14 mouse cellular contexts compared by ENCODE assay signal in genomic region chr6:31586127-31586526, GRCm38 (mm10).
"Had no signal": no experiment of that assay in that cellular context is flagged by ENCODE, and none has a peak within 500 bp of the region (broad histone marks: within the 10 kb centered on the region; RNA-seq: fewer than 3 reads in every experiment).

No protein-coding gene starts in this region.

- H3K36me3 ChIP-seq: limb, embryonic 15.5 days; midbrain, embryonic 12.5 days; neural tube, embryonic 13.5 days had no signal

- DNase-seq: kidney, adult 11 months; kidney, postnatal 10 days; kidney, postnatal 4 days; lung, embryonic 14.5 days; lung, postnatal 10 days; lung, postnatal 4 days; retina, postnatal 1 day; thymus, postnatal 4 days had no signal

- ATAC-seq: midbrain, embryonic 16.5 days had no signal

- H3K4me2 ChIP-seq: limb, embryonic 15.5 days; lung, embryonic 14.5 days; midbrain, embryonic 12.5 days; neural tube, embryonic 13.5 days had no signal

- H3K27ac ChIP-seq: layer of hippocampus, adult 2 months; limb, embryonic 15.5 days; midbrain, embryonic 12.5 days; neural tube, embryonic 13.5 days had no signal

- H3K4me3 ChIP-seq: layer of hippocampus, adult 2 months; limb, embryonic 15.5 days; megakaryocyte, embryonic 14.5 days; midbrain, embryonic 12.5 days; neural tube, embryonic 13.5 days had no signal

- H3K27me3 ChIP-seq: limb, embryonic 15.5 days; megakaryocyte, embryonic 14.5 days; midbrain, embryonic 12.5 days; neural tube, embryonic 13.5 days had no signal

- H3K4me1 ChIP-seq: midbrain, embryonic 12.5 days; neural tube, embryonic 13.5 days had no signal

- H3K9ac ChIP-seq: limb, embryonic 15.5 days; lung, embryonic 14.5 days; midbrain, embryonic 12.5 days; neural tube, embryonic 13.5 days had no signal

- H3K9me3 ChIP-seq: limb, embryonic 15.5 days; midbrain, embryonic 12.5 days; neural tube, embryonic 13.5 days had no signal
